Mouse (Mus musculus) G1E (cell line): ENCODE measurements around the gene Sh3bgr. TPM values are rescaled to one million over a fixed set of nuclear protein-coding genes. Genes with fewer than 3 reads are reported as not detected.
A peak's percentile ranks its signal among the peaks of the same experiment; 100 is the strongest.

ENCODE experiments used
- ATAC-seq: 2 replicates; pipeline ENCODE4 v1.8.0; 2016; ENCODE audit warnings: mild to moderate bottlenecking; ENCODE audit not compliant: insufficient number of reproducible peaks, poor library complexity, low FRiP score, severe bottlenecking; ENCODE audit errors: extremely low read depth
- DNase-seq: peaks from one replicate; pipeline ENCODE4 v3.0.0; 2012; ENCODE audit warnings: low spot score
- H3K27me3 ChIP-seq: 2 replicates; pipeline ENCODE4 v1.6.1; 2012; ENCODE audit warnings: mild to moderate bottlenecking, low read length, inconsistent platforms; ENCODE audit not compliant: insufficient read depth
- H3K36me3 ChIP-seq: replicated peaks from 2 replicates; pipeline ENCODE3; 2012; ENCODE audit warnings: mild to moderate bottlenecking, inconsistent platforms
- H3K4me1 ChIP-seq: 2 replicates; pipeline ENCODE4 v1.6.1; 2012; ENCODE audit warnings: low read depth, low read length, inconsistent platforms, mixed read lengths; ENCODE audit not compliant: insufficient read depth
- H3K4me3 ChIP-seq: 2 replicates; pipeline ENCODE4 v1.5.1; 2012; ENCODE audit warnings: low read depth, mild to moderate bottlenecking, inconsistent platforms, low read length, moderate library complexity, mixed read lengths
- H3K9me3 ChIP-seq: replicated peaks from 2 replicates; pipeline ENCODE4 v1.6.1; 2012; ENCODE audit warnings: inconsistent platforms
- CTCF ChIP-seq: IDR thresholded peaks from 2 replicates; pipeline ENCODE4 v1.5.1; 2012; ENCODE audit warnings: low read depth, low read length, inconsistent platforms, mixed read lengths
- GATA1 ChIP-seq: IDR thresholded peaks from 2 replicates; pipeline ENCODE4 v1.6.1; 2012; ENCODE audit warnings: borderline replicate concordance, low read length, inconsistent platforms, mixed read lengths
- GATA2 ChIP-seq: IDR thresholded peaks from 2 replicates; pipeline ENCODE4 v1.6.1; 2012; ENCODE audit warnings: low read depth, low read length, inconsistent platforms, borderline replicate concordance
- POLR2AphosphoS5 ChIP-seq: IDR thresholded peaks from 2 replicates; pipeline ENCODE4 v1.6.1; 2012; ENCODE audit warnings: low read depth, low read length, inconsistent platforms; ENCODE audit not compliant: insufficient replicate concordance
- TAL1 ChIP-seq: conservative IDR thresholded peaks from 2 replicates; pipeline ENCODE4 v1.6.1; 2012; ENCODE audit warnings: low read depth, low read length, inconsistent platforms, mixed read lengths
- polyA plus RNA-seq: library from polyadenylated mRNA; stranded (reverse); fragments of >175 nt; gene quantifications from 2 replicates; pipeline ENCODE4 v1.2.3, GENCODE M21; 2012
- total RNA-seq, 2 experiments: library from RNA; stranded (forward) in 1 of 2; stranded (reverse) in 1 of 2; fragments of 200-1000 nt in 1 of 2; fragments of >200 nt in 1 of 2; fragmentation: Nextera tagmentation in 1 of 2; gene quantifications; 2 replicates each; pipeline ENCODE4 v1.2.3; 2014 to 2017

Gene Sh3bgr
- total and polyA plus RNA-seq, 3 experiments, result not detected

GRCm38 (mm10) chr16:96222452-96222851, 22.2 kb downstream of the Sh3bgr start:
- H3K9me3 ChIP-seq, result no peaks in the 10 kb centered on the region
- H3K4me1 ChIP-seq, result no peaks in the 10 kb centered on the region
- no peak for TF ChIP-seq GATA2
- no peak for TF ChIP-seq TAL1
- no peak for TF ChIP-seq CTCF
- no peak for TF ChIP-seq GATA1
- TF ChIP-seq POLR2AphosphoS5, result no peak
- ATAC-seq, result no peak
- peaks cover 2% of the 10 kb centered on the region; the same call in 1 of the 2 replicates for H3K27me3 ChIP-seq
- H3K36me3 ChIP-seq, result no peaks in the 10 kb centered on the region
- H3K4me3 ChIP-seq, result no peak overlapping the region
- no peak for DNase-seq

DNA sequence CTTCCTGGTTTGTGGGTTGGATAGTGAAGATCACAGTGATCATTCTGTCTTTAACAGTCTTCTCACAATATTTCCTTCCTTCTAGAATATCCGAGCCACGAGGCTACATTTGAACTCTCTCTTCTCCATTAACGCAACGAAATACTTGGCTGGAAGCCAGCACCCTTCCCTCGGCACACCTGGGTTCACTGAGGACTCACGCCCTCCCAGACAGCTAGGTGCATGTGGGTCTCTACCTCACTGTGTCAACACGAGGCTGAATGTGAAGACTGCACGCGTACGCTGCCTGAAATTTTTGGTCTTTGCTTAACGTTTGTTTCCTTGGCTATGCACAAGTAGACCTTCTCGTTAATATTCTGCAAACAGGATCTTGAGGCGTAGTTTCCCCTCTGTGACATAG, 28.2 kb downstream of the Sh3bgr start:
- Histone ChIP-seq H3K4me1 (no peaks in the 10 kb centered on the region), H3K27me3 (no peaks in the 10 kb centered on the region), H3K36me3 (no peaks in the 10 kb centered on the region), H3K9me3 (no peaks in the 10 kb centered on the region), H3K4me3 (no peak overlapping the region)
- no peak for TF ChIP-seq TAL1
- no peak for TF ChIP-seq CTCF
- TF ChIP-seq POLR2AphosphoS5, result no peak
- no peak for TF ChIP-seq GATA1
- no peak for TF ChIP-seq GATA2
- DNase-seq, result no peak
- no peak for ATAC-seq

DNA sequence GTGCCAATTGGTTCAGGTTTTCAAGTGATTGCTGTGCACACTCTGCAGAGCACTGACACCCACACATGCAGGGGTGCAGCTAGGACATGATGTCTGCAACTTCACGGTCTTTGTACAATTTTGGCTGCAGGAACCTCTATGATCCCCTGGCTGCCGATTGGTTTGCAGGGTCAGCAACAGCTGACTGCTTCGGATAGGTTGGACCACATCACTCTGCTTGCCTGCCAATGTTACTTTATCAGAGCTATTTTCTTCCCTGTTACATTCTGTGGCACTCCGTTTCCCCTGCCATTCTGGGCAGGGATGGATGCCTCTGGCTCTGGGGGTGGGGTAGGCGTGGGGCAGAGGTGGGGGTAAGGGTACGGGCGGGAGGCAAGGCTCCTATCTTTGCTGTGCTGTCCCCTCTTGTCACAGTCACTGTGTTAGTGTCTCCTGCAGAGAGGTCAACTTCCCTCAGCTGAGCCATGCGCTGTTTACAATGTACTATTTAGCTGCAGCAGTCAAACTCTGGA, 28.9 kb downstream of the Sh3bgr start:
- no peak for ATAC-seq
- H3K4me1 ChIP-seq, result no peaks in the 10 kb centered on the region
- TF ChIP-seq CTCF, result no peak
- TF ChIP-seq POLR2AphosphoS5, result no peak
- no peak for TF ChIP-seq GATA2

DNA sequence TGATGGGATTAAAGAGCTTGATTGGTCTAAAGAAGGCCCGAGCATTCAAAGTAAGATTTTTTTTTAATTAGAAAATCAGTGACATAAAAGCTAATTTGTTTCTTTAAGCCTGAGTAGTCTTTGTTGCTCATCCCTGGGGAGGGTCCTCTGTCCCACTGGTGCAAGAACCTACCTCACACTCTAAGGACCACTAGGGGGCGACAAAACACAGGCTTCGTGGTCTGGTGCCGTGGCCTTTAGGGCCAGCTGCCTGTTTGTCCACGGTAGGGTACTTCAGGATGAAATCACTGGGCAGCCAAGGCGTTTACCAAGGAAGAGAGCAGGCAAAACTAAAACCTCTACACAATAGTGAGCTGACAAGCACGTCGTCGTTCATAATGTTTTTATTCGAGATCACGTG, 30.2 kb downstream of the Sh3bgr start:
- Histone ChIP-seq H3K27me3 (no peaks in the 10 kb centered on the region), H3K9me3 (no peaks in the 10 kb centered on the region), H3K36me3 (no peaks in the 10 kb centered on the region), H3K4me3 (no peak overlapping the region), H3K4me1 (no peaks in the 10 kb centered on the region)
- peak; percentile 22; the same call in 1 of the 2 replicates for ATAC-seq
- DNase-seq, result peak; percentile 59
- TF ChIP-seq GATA1, result no peak
- peak; percentile 67 for TF ChIP-seq CTCF
- TF ChIP-seq POLR2AphosphoS5, result no peak

More for the DNA sequence above, 28.9 kb downstream of the Sh3bgr start:
- Histone ChIP-seq H3K9me3 (no peaks in the 10 kb centered on the region), H3K36me3 (no peaks in the 10 kb centered on the region), H3K27me3 (no peaks in the 10 kb centered on the region), H3K4me3 (no peak overlapping the region)
- DNase-seq, result no peak

GRCm38 (mm10) chr16:96231251-96231650, 31.0 kb downstream of the Sh3bgr start:
- no peak for TF ChIP-seq GATA1
- no peak for TF ChIP-seq POLR2AphosphoS5
- Histone ChIP-seq H3K4me3 (no peak overlapping the region), H3K36me3 (no peaks in the 10 kb centered on the region), H3K4me1 (no peaks in the 10 kb centered on the region), H3K27me3 (no peaks in the 10 kb centered on the region), H3K9me3 (no peaks in the 10 kb centered on the region)
- ATAC-seq (no peak), DNase-seq (no peak)

GRCm38 (mm10) chr16:96231974-96232373, 31.7 kb downstream of the Sh3bgr start:
- DNase-seq (no peak), ATAC-seq (no peak)
- Histone ChIP-seq H3K9me3 (no peaks in the 10 kb centered on the region), H3K4me3 (no peak overlapping the region), H3K4me1 (no peaks in the 10 kb centered on the region), H3K36me3 (no peaks in the 10 kb centered on the region), H3K27me3 (no peaks in the 10 kb centered on the region)
- no peak for TF ChIP-seq GATA1
- no peak for TF ChIP-seq TAL1
- TF ChIP-seq CTCF, result no peak
- no peak for TF ChIP-seq GATA2
- no peak for TF ChIP-seq POLR2AphosphoS5

GRCm38 (mm10) chr16:96233996-96234395, 33.7 kb downstream of the Sh3bgr start:
- no peak overlapping the region for H3K4me3 ChIP-seq

More at GRCm38 (mm10) chr16:96233996-96234395, 33.7 kb downstream of the Sh3bgr start:
- Histone ChIP-seq H3K9me3 (no peaks in the 10 kb centered on the region), H3K4me1 (no peaks in the 10 kb centered on the region), H3K36me3 (no peaks in the 10 kb centered on the region), H3K27me3 (no peaks in the 10 kb centered on the region)
- TF ChIP-seq GATA2, result no peak
- no peak for TF ChIP-seq CTCF
- no peak for TF ChIP-seq POLR2AphosphoS5
- TF ChIP-seq TAL1, result no peak
- no peak for TF ChIP-seq GATA1
- no peak for ATAC-seq
- no peak for DNase-seq
